35 mouse cellular contexts compared by ENCODE assay signal in genomic region chr16:38366231-38366630, GRCm38 (mm10). TPM values are rescaled to one million over a fixed set of nuclear protein-coding genes. Genes with fewer than 3 reads are reported as not detected.
DNase-seq lines count a peak whose midpoint lies in the region; ATAC-seq and TF ChIP-seq lines count a peak whose summit lies in the region.
"Had no signal": no experiment of that assay in that cellular context is flagged by ENCODE, and none has a peak within 500 bp of the region (broad histone marks: within the 10 kb centered on the region; RNA-seq: fewer than 3 reads in every experiment).

No protein-coding gene starts in this region.

- H3K4me1 ChIP-seq in heart, embryonic 11.5 days (ENCODE audit: control insufficient read depth, insufficient read depth, low read length) = peaks cover 36% of the 10 kb centered on the region
- H3K4me1 ChIP-seq in liver, embryonic 13.5 days (replicated peaks) = peaks cover 80% of the 10 kb centered on the region
- H3K4me1 ChIP-seq in liver, embryonic 12.5 days = peaks cover 82% of the 10 kb centered on the region
- H3K4me1 ChIP-seq in lung, adult 2 months (ENCODE audit: control insufficient read depth, insufficient read depth, low read length) = peaks cover 7% of the 10 kb centered on the region; the same call in 1 of the 2 replicates
- H3K4me1 ChIP-seq: midbrain, embryonic 13.5 days had no signal

- H3K27ac ChIP-seq in heart, embryonic 11.5 days (ENCODE audit: low read depth, low read length) = peak overlapping the region; percentile 99; the same call in 1 of the 2 replicates
- peak overlapping the region; percentile 16; the same call in 1 of the 2 replicates for H3K27ac ChIP-seq in liver, embryonic 13.5 days
- no peak overlapping the region for H3K27ac ChIP-seq in liver, embryonic 12.5 days
- H3K27ac ChIP-seq: embryonic facial prominence, embryonic 12.5 days; hindbrain, embryonic 12.5 days; kidney, postnatal 0 days; liver, embryonic 15.5 days; midbrain, embryonic 13.5 days; stomach, embryonic 15.5 days had no signal

- peak; percentile 58 for ATAC-seq in frontal cortex, adult (ENCODE audit: low TSS enrichment)
- no peak for ATAC-seq in heart, embryonic 11.5 days (replicated peaks; ENCODE audit: insufficient number of reproducible peaks, low FRiP score, low TSS enrichment)
- ATAC-seq in liver, embryonic 13.5 days (ENCODE audit: low read depth) = no peak
- ATAC-seq in liver, embryonic 12.5 days = no peak
- ATAC-seq: forebrain, embryonic 14.5 days; intestine, embryonic 16.5 days; midbrain, embryonic 13.5 days; Patski had no signal

- peak overlapping the region; percentile 68 for H3K4me2 ChIP-seq in heart, embryonic 11.5 days
- no peak overlapping the region for H3K4me2 ChIP-seq in liver, embryonic 13.5 days
- H3K4me2 ChIP-seq in liver, embryonic 12.5 days = no peak overlapping the region; the same call in 1 of the 2 replicates
- H3K4me2 ChIP-seq: embryonic facial prominence, embryonic 12.5 days; hindbrain, embryonic 12.5 days; liver, embryonic 15.5 days; midbrain, embryonic 13.5 days; stomach, embryonic 15.5 days had no signal

- TF ChIP-seq CTCF in lung, adult 2 months (IDR thresholded peaks at IDR 0.05; ENCODE audit: insufficient read depth, low read length) = no peak

- H3K4me3 ChIP-seq in heart, embryonic 11.5 days (ENCODE audit: low read depth, low read length) = peak overlapping the region; percentile 66
- no peak overlapping the region for H3K4me3 ChIP-seq in liver, embryonic 13.5 days (replicated peaks)
- no peak overlapping the region for H3K4me3 ChIP-seq in liver, embryonic 12.5 days
- H3K4me3 ChIP-seq in lung, adult 2 months (replicated peaks; ENCODE audit: extremely low read depth, low read depth, low read length) = no peak overlapping the region
- H3K4me3 ChIP-seq: embryonic facial prominence, embryonic 12.5 days; hindbrain, embryonic 12.5 days; liver, embryonic 15.5 days; midbrain, embryonic 13.5 days; stomach, embryonic 15.5 days had no signal

- intact Hi-C loops in heart, postnatal 14 days (cut with DNase I) = no loop called here

- peaks cover 3% of the 10 kb centered on the region; the same call in 1 of the 2 replicates for H3K36me3 ChIP-seq in heart, embryonic 11.5 days (ENCODE audit: control insufficient read depth, insufficient read depth, low read length)
- H3K36me3 ChIP-seq in liver, embryonic 13.5 days = no peaks in the 10 kb centered on the region
- H3K36me3 ChIP-seq in liver, embryonic 12.5 days = no peaks in the 10 kb centered on the region
- H3K36me3 ChIP-seq: embryonic facial prominence, embryonic 12.5 days; hindbrain, embryonic 12.5 days; liver, embryonic 15.5 days; midbrain, embryonic 13.5 days; stomach, embryonic 15.5 days had no signal

- H3K9ac ChIP-seq in heart, embryonic 11.5 days (ENCODE audit: low read depth, low read length) = peak overlapping the region; percentile 86
- H3K9ac ChIP-seq in liver, embryonic 13.5 days = no peak overlapping the region
- no peak overlapping the region for H3K9ac ChIP-seq in liver, embryonic 12.5 days
- H3K9ac ChIP-seq: embryonic facial prominence, embryonic 12.5 days; hindbrain, embryonic 12.5 days; liver, embryonic 15.5 days; midbrain, embryonic 13.5 days; stomach, embryonic 15.5 days had no signal

- no peak for TF ChIP-seq POLR2A in lung, adult 2 months (IDR thresholded peaks at IDR 0.05; ENCODE audit: borderline replicate concordance, extremely low read depth, low read depth, low read length)

- H3K9me3 ChIP-seq in heart, embryonic 11.5 days (replicated peaks; ENCODE audit: control insufficient read depth, low read length) = no peaks in the 10 kb centered on the region
- no peaks in the 10 kb centered on the region for H3K9me3 ChIP-seq in liver, embryonic 13.5 days (replicated peaks)
- no peaks in the 10 kb centered on the region for H3K9me3 ChIP-seq in liver, embryonic 12.5 days (replicated peaks)
- H3K9me3 ChIP-seq: embryonic facial prominence, embryonic 12.5 days; G1E; hindbrain, embryonic 12.5 days; liver, embryonic 15.5 days; midbrain, embryonic 13.5 days; stomach, embryonic 15.5 days had no signal

- no peaks in the 10 kb centered on the region for H3K27me3 ChIP-seq in heart, embryonic 11.5 days (ENCODE audit: control insufficient read depth, insufficient read depth, low read length)
- no peaks in the 10 kb centered on the region for H3K27me3 ChIP-seq in liver, embryonic 13.5 days
- no peaks in the 10 kb centered on the region for H3K27me3 ChIP-seq in liver, embryonic 12.5 days (replicated peaks)
- H3K27me3 ChIP-seq: embryonic facial prominence, embryonic 12.5 days; liver, embryonic 15.5 days; midbrain, embryonic 13.5 days; Patski; stomach, embryonic 15.5 days had no signal

- WGBS in heart, embryonic 11.5 days (ENCODE audit: insufficient replicate concordance) = 50% methylated on average over 4 of the region's 4 CpGs
- WGBS in liver, embryonic 13.5 days (ENCODE audit: insufficient replicate concordance) = 72% methylated on average over 4 of the region's 4 CpGs
- WGBS in liver, embryonic 12.5 days (ENCODE audit: insufficient replicate concordance) = 72% methylated on average over 4 of the region's 4 CpGs
- WGBS in lung, adult 2 months = 74% methylated on average over 4 of the region's 4 CpGs

- no peak for DNase-seq in frontal cortex, postnatal 14 days (ENCODE audit: low spot score in 2 of 2)
- no peak for DNase-seq in heart, postnatal 14 days
- DNase-seq in liver, embryonic 13.5 days = no peak
- peak; percentile 59 for DNase-seq in brain, adult 2 months (ENCODE audit: low read depth, low spot score)
- DNase-seq in lung, adult 2 months = no peak
- DNase-seq: adrenal gland, postnatal 10 days; cerebellum, adult 11 months; cerebellum, adult 9-11 months; embryo, embryonic 11 days; kidney, adult 8-10 months; kidney, postnatal 4 days; left cerebral cortex, postnatal 4 days; lung, postnatal 36 days; right cerebral cortex, postnatal 14 days; thymus, postnatal 14 days had no signal

RNA-seq across cellular contexts. Expression of gene Popdc2, which starts 4.2 kb away (rescaled TPM):
- 292 and 312 TPM in 2 replicates for polyA plus RNA-seq in heart, embryonic 11.5 days (2014; fragmentation: Nextera tagmentation; extraction: Ambion mirVana)
- total RNA-seq in heart, postnatal 14 days (2021) = 100 to 1,000 TPM; 542 to 580 TPM
- polyA plus RNA-seq in liver, embryonic 13.5 days (2015; fragmentation: Nextera tagmentation; extraction: Ambion mirVana) = 22.3 and 24.2 TPM in 2 replicates
- polyA plus RNA-seq in liver, embryonic 12.5 days (2016; fragmentation: Nextera tagmentation; extraction: Ambion mirVana) = 20.3 and 24.8 TPM in 2 replicates
- 20.4 and 30.9 TPM in 2 replicates for polyA plus RNA-seq in lung, adult 2 months (2012; rRNA removed)

RNA-seq across cellular contexts. Expression of gene Gm21987, which starts 19.4 kb away (rescaled TPM):
- 2.4 and 3.4 TPM in 2 replicates for polyA plus RNA-seq in heart, embryonic 11.5 days (2014; fragmentation: Nextera tagmentation; extraction: Ambion mirVana)
- 1 to 10 TPM in 1 of 2 experiments, not detected in 1; 1.2 TPM for total RNA-seq in heart, postnatal 14 days (2021)
- polyA plus RNA-seq in liver, embryonic 13.5 days (2015; fragmentation: Nextera tagmentation; extraction: Ambion mirVana) = not detected in 2 replicates
- not detected in 2 replicates for polyA plus RNA-seq in liver, embryonic 12.5 days (2016; fragmentation: Nextera tagmentation; extraction: Ambion mirVana)
- polyA plus RNA-seq in lung, adult 2 months (2012; rRNA removed) = not detected in 2 replicates
- total RNA-seq: adrenal gland, postnatal 10 days; gastrocnemius, adult 8-10 months; left cerebral cortex, postnatal 4 days; megakaryocyte-erythroid progenitor cell, adult 5-6 weeks had no signal
- polyA plus RNA-seq: C2C12; embryonic facial prominence, embryonic 12.5 days; forebrain, embryonic 14.5 days; frontal cortex, adult 2 months; gonadal fat pad, adult 2 months; hindbrain, embryonic 12.5 days; kidney, postnatal 0 days; limb, embryonic 14.5 days; liver, embryonic 15.5 days; midbrain, embryonic 13.5 days; neural tube, embryonic 14.5 days; Patski; stomach, embryonic 15.5 days had no signal

RNA-seq across cellular contexts. Expression of gene Cox17, which starts 19.4 kb away (rescaled TPM):
- polyA plus RNA-seq in heart, embryonic 11.5 days (2014; fragmentation: Nextera tagmentation; extraction: Ambion mirVana) = 289 and 314 TPM in 2 replicates
- 100 to 1,000 TPM; 227 to 256 TPM for total RNA-seq in heart, postnatal 14 days (2021)
- 331 and 350 TPM in 2 replicates for polyA plus RNA-seq in liver, embryonic 13.5 days (2015; fragmentation: Nextera tagmentation; extraction: Ambion mirVana)
- polyA plus RNA-seq in liver, embryonic 12.5 days (2016; fragmentation: Nextera tagmentation; extraction: Ambion mirVana) = 404 and 417 TPM in 2 replicates
- polyA plus RNA-seq in lung, adult 2 months (2012; rRNA removed) = 63.2 and 64.6 TPM in 2 replicates

RNA-seq across cellular contexts. Expression of gene Maats1, which starts 24.3 kb away (rescaled TPM):
- 0.21 TPM in 1 of 2 replicates, not detected in the other for polyA plus RNA-seq in heart, embryonic 11.5 days (2014; fragmentation: Nextera tagmentation; extraction: Ambion mirVana)
- total RNA-seq in heart, postnatal 14 days (2021) = under 1 TPM; 0.10 TPM
- polyA plus RNA-seq in liver, embryonic 13.5 days (2015; fragmentation: Nextera tagmentation; extraction: Ambion mirVana) = 0.05 TPM in 1 of 2 replicates, not detected in the other
- polyA plus RNA-seq in liver, embryonic 12.5 days (2016; fragmentation: Nextera tagmentation; extraction: Ambion mirVana) = 0.05 TPM in 1 of 2 replicates, not detected in the other
- polyA plus RNA-seq in lung, adult 2 months (2012; rRNA removed) = 1.7 and 2.5 TPM in 2 replicates
- total RNA-seq: gastrocnemius, adult 8-10 months had no signal
- polyA plus RNA-seq: G1E had no signal
